Mouse (Mus musculus) ES-Bruce4 (cell line): ENCODE measurements around the gene Fam213a. TPM values are rescaled to one million over a fixed set of nuclear protein-coding genes. Genes with fewer than 3 reads are reported as not detected.

Source experiments
- H3K27ac ChIP-seq: 2 replicates; pipeline ENCODE4 v1.5.1; 2012; ENCODE audit warnings: low read length, inconsistent platforms; ENCODE audit not compliant: insufficient read depth
- H3K27me3 ChIP-seq: 2 replicates; pipeline ENCODE4 v1.6.1; 2012; ENCODE audit warnings: mild to moderate bottlenecking, low read length, inconsistent platforms; ENCODE audit not compliant: control insufficient read depth, poor library complexity, insufficient read depth, severe bottlenecking
- H3K36me3 ChIP-seq: 2 replicates; pipeline ENCODE4 v1.6.1; 2012; ENCODE audit warnings: inconsistent platforms, mild to moderate bottlenecking, low read length, moderate library complexity; ENCODE audit not compliant: control insufficient read depth, poor library complexity, insufficient read depth, severe bottlenecking
- H3K4me1 ChIP-seq: one replicate; pipeline ENCODE4 v1.8.1; 2011; ENCODE audit warnings: low read length; ENCODE audit not compliant: control insufficient read depth, insufficient read depth
- H3K4me3 ChIP-seq: 2 replicates; pipeline ENCODE4 v1.5.1; 2011; ENCODE audit warnings: low read depth, mild to moderate bottlenecking, low read length
- H3K9ac ChIP-seq: 2 replicates; pipeline ENCODE4 v1.6.1; 2012; ENCODE audit warnings: low read depth, mild to moderate bottlenecking, inconsistent platforms; ENCODE audit not compliant: poor library complexity, severe bottlenecking
- H3K9me3 ChIP-seq: replicated peaks from 2 replicates; pipeline ENCODE4 v1.6.1; 2012; ENCODE audit warnings: mild to moderate bottlenecking, low read length, inconsistent platforms; ENCODE audit not compliant: control insufficient read depth, poor library complexity, insufficient read depth, severe bottlenecking
- CTCF ChIP-seq: IDR thresholded peaks from one replicate; pipeline ENCODE4 v1.8.1; 2011; ENCODE audit warnings: low read depth, low read length
- EP300 ChIP-seq: IDR thresholded peaks from 2 replicates; pipeline ENCODE4 v1.6.1; 2011; ENCODE audit warnings: low read depth, low read length; ENCODE audit not compliant: insufficient read depth
- POLR2A ChIP-seq: IDR thresholded peaks from one replicate; pipeline ENCODE4 v1.8.1; 2011; ENCODE audit warnings: low read length; ENCODE audit not compliant: insufficient read depth
- polyA plus RNA-seq: library from polyadenylated mRNA; stranded (reverse); fragments of >200 nt; gene quantifications from 2 replicates; pipeline ENCODE4 v1.2.4, GENCODE M21; 2011; ENCODE audit warnings: low read depth; ENCODE audit not compliant: missing spikeins, insufficient read depth, insufficient read length

The Fam213a gene
- polyA plus RNA-seq, 1 experiment, result 24.8 TPM

GRCm38 (mm10) chr14:40966392-40966861 lies 47.2 kb downstream of the Fam213a start, which contains the start of gene Tspan14:
Gene Tspan14 (minus strand): TSS chr14:40966807.
- no peaks in the 10 kb centered on the region for H3K9me3 ChIP-seq
- no peaks in the 10 kb centered on the region for H3K36me3 ChIP-seq
- no peaks in the 10 kb centered on the region for H3K27me3 ChIP-seq
- H3K4me3 ChIP-seq, result peak within 1 kb of the TSS; percentile 98
- H3K9ac ChIP-seq, result peak within 1 kb of the TSS; percentile 83
- no peak for TF ChIP-seq CTCF
- no peak for TF ChIP-seq EP300
- no peak for TF ChIP-seq POLR2A
- peak within 1 kb of the TSS; percentile 85 for H3K27ac ChIP-seq
- H3K4me1 ChIP-seq, result peaks cover 11% of the 10 kb centered on the region

- Histone ChIP-seq H3K36me3 (no peaks in the 10 kb centered on the region), H3K4me1 (peaks cover 11% of the 10 kb centered on the region), H3K9ac (peak overlapping the region; percentile 83), H3K27me3 (no peaks in the 10 kb centered on the region), H3K27ac (no peak overlapping the region), H3K4me3 (peak overlapping the region; percentile 85), H3K9me3 (no peaks in the 10 kb centered on the region)
- TF ChIP-seq POLR2A (no peak), EP300 (no peak), CTCF (no peak)
These were observed 47.9 kb downstream of the Fam213a start for GRCm38 (mm10) chr14:40965507-40966356.

- H3K27me3 ChIP-seq, result no peaks in the 10 kb centered on the region
- H3K4me1 ChIP-seq, result peaks cover 11% of the 10 kb centered on the region
- TF ChIP-seq CTCF (no peak), EP300 (no peak), POLR2A (no peak)
- no peaks in the 10 kb centered on the region for H3K36me3 ChIP-seq
- no peaks in the 10 kb centered on the region for H3K9me3 ChIP-seq
- H3K9ac ChIP-seq, result no peak overlapping the region
- H3K4me3 ChIP-seq, result no peak overlapping the region
- no peak overlapping the region for H3K27ac ChIP-seq
These were observed 48.7 kb downstream of the Fam213a start for GRCm38 (mm10) chr14:40964881-40965280.

- Histone ChIP-seq H3K9me3 (no peaks in the 10 kb centered on the region), H3K27ac (no peak overlapping the region), H3K4me1 (peaks cover 11% of the 10 kb centered on the region), H3K4me3 (no peak overlapping the region), H3K27me3 (no peaks in the 10 kb centered on the region), H3K9ac (no peak overlapping the region), H3K36me3 (no peaks in the 10 kb centered on the region)
- TF ChIP-seq POLR2A (no peak), CTCF (no peak), EP300 (no peak)
These were observed 49.4 kb downstream of the Fam213a start for GRCm38 (mm10) chr14:40964214-40964610.

- no peaks in the 10 kb centered on the region for H3K9me3 ChIP-seq
- no peak overlapping the region for H3K9ac ChIP-seq
- H3K36me3 ChIP-seq, result no peaks in the 10 kb centered on the region
- no peak for TF ChIP-seq CTCF
- no peak for TF ChIP-seq POLR2A
- TF ChIP-seq EP300, result no peak
- H3K27me3 ChIP-seq, result no peaks in the 10 kb centered on the region
- no peak overlapping the region for H3K4me3 ChIP-seq
- H3K27ac ChIP-seq, result no peak overlapping the region
- peaks cover 11% of the 10 kb centered on the region for H3K4me1 ChIP-seq
These were observed 49.9 kb downstream of the Fam213a start for GRCm38 (mm10) chr14:40963501-40964213.
